Mouse (Mus musculus): ENCODE results near the gene Rpl24. TPM values are rescaled to one million over a fixed set of nuclear protein-coding genes. Genes with fewer than 3 reads are reported as not detected.

The Rpl24 gene
- 12.0 and 12.5 TPM in 2 replicates for polyA plus RNA-seq (2012; rRNA removed; ENCODE audit: low replicate concordance)

GRCm38 (mm10) chr16:55966212-55966871, at the start of gene Rpl24:
TSS of gene Rpl24 (plus strand) at chr16:55966275.

GRCm38 (mm10) chr16:55934453-55935037, 31.5 kb upstream of the Rpl24 start, which contains the start of gene Cep97:
TSS of gene Cep97 (minus strand) at chr16:55934855.

GRCm38 (mm10) chr16:55973431-55974255, 7.6 kb downstream of the Rpl24 start, which contains the start of gene Zbtb11:
TSS of gene Zbtb11 (plus strand) at chr16:55973883.

Other genes starting within 250 kb of the Rpl24 start
- 44.9 and 72.7 TPM in 2 replicates for gene Nfkbiz, start 127.4 kb upstream of the Rpl24 start, polyA plus RNA-seq (2012; rRNA removed; ENCODE audit: low replicate concordance)
- 0.12 and 0.39 TPM in 2 replicates for gene Nxpe3, start 71.0 kb upstream of the Rpl24 start, polyA plus RNA-seq (2012; rRNA removed; ENCODE audit: low replicate concordance)
- gene Cep97, start 31.4 kb upstream of the Rpl24 start, polyA plus RNA-seq (2012; rRNA removed; ENCODE audit: low replicate concordance): 0.02 and 0.07 TPM in 2 replicates
- 1.1 TPM in 2 replicates for gene Zbtb11, start 7.6 kb downstream of the Rpl24 start, polyA plus RNA-seq (2012; rRNA removed; ENCODE audit: low replicate concordance)
- 1.6 and 1.8 TPM in 2 replicates for gene Pcnp, start 63.5 kb downstream of the Rpl24 start, polyA plus RNA-seq (2012; rRNA removed; ENCODE audit: low replicate concordance)
- gene Trmt10c, start 71.5 kb downstream of the Rpl24 start, polyA plus RNA-seq (2012; rRNA removed; ENCODE audit: low replicate concordance): 1.7 and 3.9 TPM in 2 replicates
- 0.40 and 0.53 TPM in 2 replicates for gene Senp7, start 82.1 kb downstream of the Rpl24 start, polyA plus RNA-seq (2012; rRNA removed; ENCODE audit: low replicate concordance)
- gene Impg2, start 238.0 kb downstream of the Rpl24 start, polyA plus RNA-seq (2012; rRNA removed; ENCODE audit: low replicate concordance): 0.04 TPM in 1 of 2 replicates, not detected in the other

All from duodenum, adult 2 months (tissue).